Mouse (Mus musculus): ENCODE measurements around the gene Spata13.

The Spata13 gene

DNA sequence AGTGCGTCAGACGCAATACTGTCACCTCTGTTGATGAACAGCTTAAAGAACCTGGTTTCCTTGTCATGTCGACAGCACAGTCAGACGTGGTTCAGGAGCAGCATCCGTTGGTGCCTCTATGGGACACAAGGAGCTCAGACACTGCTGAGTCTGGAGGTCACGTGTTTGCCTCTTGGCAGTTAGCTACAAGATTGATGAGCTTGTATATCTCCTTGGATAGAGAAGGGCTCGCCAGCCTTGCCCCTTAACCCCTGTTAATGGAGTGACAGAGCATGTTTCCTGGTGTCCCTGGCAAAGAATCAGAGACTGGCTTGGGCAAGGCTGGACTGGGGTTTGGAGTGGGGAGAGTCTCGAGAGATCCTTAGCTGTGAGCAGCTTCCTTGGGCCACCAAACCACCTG lies 4.4 kb downstream of the Spata13 start:
- no peak for DNase-seq (ENCODE audit: low read depth in 2 of 2, low spot score in 2 of 2)

- DNase-seq (ENCODE audit: low read depth in 2 of 2, low spot score in 2 of 2), result no peak
Observed at GRCm38 (mm10) chr14:60639195-60639594, 5.4 kb downstream of the Spata13 start.

DNA sequence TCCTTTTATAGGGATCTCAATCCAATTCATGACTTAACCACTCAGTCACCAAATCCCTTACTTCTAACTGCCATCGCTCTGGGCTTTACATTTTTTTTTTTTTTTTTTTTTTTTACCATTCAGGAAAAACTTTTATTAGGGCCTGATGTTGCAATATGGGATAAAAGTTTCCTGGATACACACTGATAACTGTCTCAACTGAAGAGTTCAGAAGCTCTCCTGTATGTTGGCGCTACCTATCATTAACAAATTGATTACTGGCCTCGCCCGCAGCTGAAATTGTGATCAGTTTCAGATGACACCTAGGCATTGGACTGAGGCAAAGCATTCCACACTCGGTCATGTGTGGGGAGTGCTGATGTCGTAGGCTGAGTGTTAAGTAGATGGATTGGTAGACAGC lies 7.3 kb downstream of the Spata13 start:
- DNase-seq (ENCODE audit: low read depth in 2 of 2, low spot score in 2 of 2), result no peak

DNA sequence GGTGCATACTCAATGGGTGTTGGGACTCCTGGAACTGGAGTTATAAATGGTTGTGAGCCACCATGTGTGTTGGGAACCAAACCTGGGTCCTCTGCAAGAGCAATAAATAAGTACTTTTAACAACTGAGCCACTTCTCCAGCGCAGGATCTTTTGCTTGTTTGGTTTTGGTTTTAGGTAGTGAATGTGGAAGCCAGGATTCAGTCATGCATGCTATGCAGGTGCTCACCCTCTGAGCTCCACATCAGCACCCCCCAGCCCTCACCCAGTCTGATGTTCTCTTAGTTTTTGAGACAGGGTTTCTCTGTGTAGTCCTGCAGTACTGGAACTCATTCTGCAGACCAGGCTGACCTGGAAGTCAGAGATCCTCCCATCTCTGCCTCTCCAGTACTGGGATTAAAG lies 8.3 kb downstream of the Spata13 start:
- DNase-seq (ENCODE audit: low read depth in 2 of 2, low spot score in 2 of 2), result no peak

- DNase-seq (ENCODE audit: low read depth in 2 of 2, low spot score in 2 of 2), result no peak
Observed at GRCm38 (mm10) chr14:60643098-60643870, 9.5 kb downstream of the Spata13 start.

DNA sequence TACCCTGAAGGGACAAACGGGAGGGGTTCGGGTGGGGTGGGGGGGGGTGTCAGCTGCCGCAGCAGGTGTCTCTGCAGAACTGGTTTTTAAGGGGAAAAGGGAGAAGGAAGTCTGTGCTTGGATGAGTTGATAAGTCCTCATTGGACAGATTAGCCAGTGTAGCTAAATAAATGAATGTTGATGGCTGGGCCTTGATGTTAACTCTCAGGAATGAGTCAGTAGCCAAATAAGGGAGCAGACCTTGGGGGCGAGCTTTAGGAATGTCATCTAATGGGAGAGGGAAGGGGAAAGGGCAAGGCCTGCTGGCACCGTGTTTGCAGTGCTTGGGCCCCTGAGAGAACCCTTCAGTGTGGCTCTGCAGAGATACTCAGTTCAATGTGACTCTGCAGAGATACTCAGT lies 12.6 kb downstream of the Spata13 start:
- no peak for DNase-seq (ENCODE audit: low read depth in 2 of 2, low spot score in 2 of 2)

- DNase-seq (ENCODE audit: low read depth in 2 of 2, low spot score in 2 of 2), result no peak
Observed at GRCm38 (mm10) chr14:60647885-60648284, 14.1 kb downstream of the Spata13 start.

- no peak for DNase-seq (ENCODE audit: low read depth in 2 of 2, low spot score in 2 of 2)
Observed at GRCm38 (mm10) chr14:60648956-60649355, 15.2 kb downstream of the Spata13 start.

GRCm38 (mm10) chr14:60653184-60653583 lies 19.4 kb downstream of the Spata13 start:
- DNase-seq (ENCODE audit: low read depth in 2 of 2, low spot score in 2 of 2), result no peak

GRCm38 (mm10) chr14:60653977-60654376 lies 20.2 kb downstream of the Spata13 start:
- DNase-seq (ENCODE audit: low read depth in 2 of 2, low spot score in 2 of 2), result no peak

- no peak for DNase-seq (ENCODE audit: low read depth in 2 of 2, low spot score in 2 of 2)
Observed at GRCm38 (mm10) chr14:60654708-60655107, 20.9 kb downstream of the Spata13 start.

DNA sequence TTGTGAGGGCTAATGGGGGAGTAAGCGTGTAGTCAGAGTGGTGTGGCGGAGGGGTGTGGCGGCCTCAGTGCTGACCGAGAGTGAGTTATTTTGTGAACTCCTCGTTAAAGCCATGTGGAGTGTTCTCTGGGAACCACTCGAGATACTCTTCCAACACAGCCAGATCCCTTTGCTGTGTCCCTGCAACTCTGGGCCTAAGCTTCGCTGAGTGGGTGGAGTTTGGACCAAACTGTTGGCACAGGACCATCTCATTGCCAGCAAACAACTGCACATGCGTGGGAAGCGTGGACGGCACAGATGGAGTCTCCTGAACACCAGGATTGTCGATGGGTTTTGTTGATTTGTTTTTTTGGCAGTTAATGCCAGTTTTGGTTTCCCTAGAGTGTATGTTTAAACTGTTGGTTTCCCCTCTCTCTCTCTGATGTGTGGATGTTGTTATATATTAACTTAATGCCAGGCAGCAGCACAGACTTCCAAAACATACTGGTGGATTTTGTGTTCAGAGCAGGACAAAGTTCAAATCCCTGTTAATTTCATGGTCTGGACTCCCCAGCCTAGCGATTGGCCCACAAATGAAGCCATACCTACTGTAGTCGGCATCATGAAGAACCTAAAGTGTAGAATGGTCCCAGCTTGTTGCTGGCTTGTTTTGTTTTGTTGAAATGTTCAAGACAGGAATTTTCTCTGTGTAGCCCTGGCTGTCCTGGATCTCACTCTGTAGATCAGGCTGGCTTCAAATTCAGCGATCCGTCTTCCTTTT lies 22.3 kb downstream of the Spata13 start:
- DNase-seq (ENCODE audit: low read depth in 2 of 2, low spot score in 2 of 2), result no peak

DNA sequence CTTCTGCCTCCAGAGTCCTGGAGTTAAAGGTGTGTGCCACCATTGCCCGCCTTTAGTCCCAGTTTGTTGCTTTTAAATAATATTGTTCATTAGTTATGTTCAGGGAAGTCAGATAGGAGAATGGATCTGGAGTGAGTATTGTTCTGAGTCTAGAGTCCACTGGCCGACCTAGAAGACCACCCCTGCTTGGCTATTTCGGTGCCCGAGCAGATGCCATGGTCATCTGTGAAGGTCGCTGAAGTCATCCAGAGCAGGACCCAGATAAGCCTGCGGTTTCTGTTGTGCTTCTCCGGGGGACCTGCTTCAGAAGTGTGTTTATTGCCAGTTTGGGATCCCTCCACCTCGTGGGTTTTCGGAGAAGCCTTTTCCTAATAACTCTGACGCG lies 22.9 kb downstream of the Spata13 start:
- DNase-seq (ENCODE audit: low read depth in 2 of 2, low spot score in 2 of 2), result no peak

- no peak for DNase-seq (ENCODE audit: low read depth in 2 of 2, low spot score in 2 of 2)
Observed at GRCm38 (mm10) chr14:60657891-60658290, 24.1 kb downstream of the Spata13 start.

GRCm38 (mm10) chr14:60659498-60659897 lies 25.7 kb downstream of the Spata13 start:
- DNase-seq (ENCODE audit: low read depth in 2 of 2, low spot score in 2 of 2), result no peak

GRCm38 (mm10) chr14:60660591-60660990 lies 26.8 kb downstream of the Spata13 start:
- DNase-seq (ENCODE audit: low read depth in 2 of 2, low spot score in 2 of 2), result no peak

DNA sequence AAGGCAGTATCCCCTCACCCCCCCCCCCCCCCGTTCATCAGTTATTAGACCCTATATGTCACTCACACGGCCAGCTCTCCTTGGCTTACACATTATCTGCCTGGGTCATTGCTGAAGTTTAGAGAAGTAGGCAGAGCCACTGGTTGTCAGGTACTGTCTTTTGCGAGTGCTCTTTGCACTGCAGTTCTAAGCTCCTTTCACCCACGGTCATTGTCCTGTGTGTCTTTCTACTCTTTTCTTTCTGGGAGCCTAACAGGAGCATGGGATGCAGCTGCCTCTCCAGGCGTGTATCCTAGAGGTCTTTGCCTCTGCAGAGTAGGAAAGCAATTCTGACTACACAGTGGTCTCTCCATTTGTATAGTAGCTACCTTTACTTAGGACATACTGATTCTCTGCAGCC lies 27.5 kb downstream of the Spata13 start:
- no peak for DNase-seq (ENCODE audit: low read depth in 2 of 2, low spot score in 2 of 2)

DNA sequence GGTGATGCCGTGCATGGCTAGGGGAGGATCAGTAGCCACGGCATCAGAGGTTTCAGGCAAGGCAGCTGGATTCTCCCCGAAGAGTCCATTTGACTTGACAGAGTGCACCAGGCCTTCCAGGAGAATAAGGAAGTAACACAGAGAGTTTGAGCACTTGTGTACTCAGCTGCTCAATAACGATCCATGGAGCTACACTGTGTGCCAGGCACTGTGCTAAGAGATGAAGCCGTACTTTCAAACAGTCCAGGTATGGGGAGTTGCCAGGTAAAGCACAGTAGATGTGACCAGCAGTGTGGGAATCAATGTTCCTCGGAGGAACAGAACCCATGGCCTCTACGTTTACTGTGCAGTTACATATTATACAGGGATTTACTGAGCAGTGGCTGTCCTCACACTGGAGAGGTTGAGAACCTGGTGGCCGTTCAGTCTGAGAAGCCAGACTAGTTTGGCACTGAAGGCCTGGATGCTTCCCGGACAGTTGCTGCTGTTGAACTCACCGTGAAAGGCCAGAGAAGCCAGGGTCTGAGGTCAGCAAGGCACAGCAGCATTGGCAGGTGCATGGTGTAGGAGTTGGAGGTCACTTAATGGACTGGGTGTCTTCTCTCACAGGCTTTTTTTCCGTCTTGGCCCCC lies 29.6 kb downstream of the Spata13 start:
- no peak for DNase-seq (ENCODE audit: low read depth in 2 of 2, low spot score in 2 of 2)

GRCm38 (mm10) chr14:60664641-60665040 lies 30.8 kb downstream of the Spata13 start:
- DNase-seq (ENCODE audit: low read depth in 2 of 2, low spot score in 2 of 2), result no peak

- DNase-seq (ENCODE audit: low read depth in 2 of 2, low spot score in 2 of 2), result no peak
Observed at GRCm38 (mm10) chr14:60665263-60665662, 31.5 kb downstream of the Spata13 start.

DNA sequence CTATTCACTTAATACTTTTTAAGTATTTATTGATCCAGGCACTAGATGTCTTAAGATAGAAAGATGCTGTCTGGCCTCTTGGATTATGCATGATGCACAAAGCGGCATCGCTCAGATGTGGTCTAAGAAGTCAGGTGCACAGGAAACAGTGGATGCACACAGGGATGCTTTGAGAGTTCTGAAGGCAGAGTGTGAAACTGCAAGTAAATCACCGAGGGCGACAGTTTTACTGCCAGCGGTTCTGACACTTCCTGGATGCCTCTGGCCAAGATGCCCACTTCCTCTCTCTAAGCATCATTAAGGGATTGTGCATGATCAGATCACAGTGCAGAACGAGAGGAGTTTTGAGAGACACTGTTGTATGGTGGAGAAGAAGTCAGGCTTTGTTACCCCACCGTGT lies 32.5 kb downstream of the Spata13 start:
- DNase-seq (ENCODE audit: low read depth in 2 of 2, low spot score in 2 of 2), result peak; percentile 13 to 42

DNA sequence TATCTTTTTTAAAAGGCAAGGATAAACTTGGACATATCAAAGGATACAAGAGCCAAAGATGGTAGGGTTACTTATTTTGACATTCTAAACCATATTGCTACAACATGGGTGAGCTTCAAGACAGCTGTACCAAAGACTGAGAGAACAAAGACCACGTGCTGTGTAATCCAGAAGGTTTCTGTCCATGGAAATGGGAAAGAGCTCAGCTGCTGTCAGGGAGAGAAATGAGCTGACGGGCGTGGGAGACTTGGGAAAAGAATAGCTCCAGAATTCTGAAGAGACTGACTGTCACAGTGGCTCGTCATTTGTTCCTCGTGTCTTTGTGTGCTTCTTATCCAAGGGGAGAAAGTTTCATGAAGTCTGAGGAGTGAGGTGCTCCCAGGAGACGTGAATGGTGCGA lies 36.4 kb downstream of the Spata13 start:
- no peak for DNase-seq (ENCODE audit: low read depth in 2 of 2, low spot score in 2 of 2)

All from CD8-positive naive resting alpha-beta T cell, adult 2 months (primary cell).